Mouse (Mus musculus) CD4-positive, CD25-positive, alpha-beta regulatory T cell, adult 4 months (primary cell): ENCODE data around the gene Zbtb26. TPM values are rescaled to one million over a fixed set of nuclear protein-coding genes. Genes with fewer than 3 reads are reported as not detected.

ENCODE experiments used
- ATAC-seq: one replicate; pipeline ENCODE4 v1.8.0; 2017
- polyA plus RNA-seq, 2 experiments: library from polyadenylated mRNA; unstranded; fragments of 100-300 nt; shearing (Covaris generic); gene quantifications; one replicate each; pipeline ENCODE4 v1.2.1; 2017

Gene Zbtb26
- 1 to 10 TPM; 4.1 to 4.3 TPM for polyA plus RNA-seq

- peak; percentile 97 for ATAC-seq
Measured at GRCm38 (mm10) chr2:37442611-37443591, at the start of gene Zbtb26, which contains the start of the genes Zbtb6 and Rabgap1. TSS of gene Zbtb26 (minus strand) at chr2:37443135. TSS of gene Zbtb6 (minus strand) at chr2:37443171. TSS of gene Rabgap1 (plus strand) at chr2:37443279.

DNA sequence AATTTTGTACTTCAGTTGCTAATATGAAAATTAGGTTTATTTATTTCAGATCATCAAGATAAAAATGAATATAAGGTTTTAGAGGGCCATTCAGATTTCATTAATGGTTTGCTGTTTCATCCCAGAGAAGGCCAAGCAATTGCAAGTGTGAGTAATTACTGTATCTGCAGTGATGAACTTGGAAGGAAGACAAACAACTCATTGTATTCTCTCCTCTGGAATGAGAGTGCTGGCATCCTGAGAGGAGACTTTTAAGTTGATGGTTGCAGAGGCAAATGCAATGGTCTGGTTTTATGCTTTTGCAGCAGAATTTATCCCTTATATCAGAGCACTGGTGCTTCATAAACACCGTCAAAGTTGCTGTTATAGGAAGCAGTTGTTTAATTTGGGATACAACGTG is 46.0 kb upstream of the Zbtb26 start:
- no peak for ATAC-seq

DNA sequence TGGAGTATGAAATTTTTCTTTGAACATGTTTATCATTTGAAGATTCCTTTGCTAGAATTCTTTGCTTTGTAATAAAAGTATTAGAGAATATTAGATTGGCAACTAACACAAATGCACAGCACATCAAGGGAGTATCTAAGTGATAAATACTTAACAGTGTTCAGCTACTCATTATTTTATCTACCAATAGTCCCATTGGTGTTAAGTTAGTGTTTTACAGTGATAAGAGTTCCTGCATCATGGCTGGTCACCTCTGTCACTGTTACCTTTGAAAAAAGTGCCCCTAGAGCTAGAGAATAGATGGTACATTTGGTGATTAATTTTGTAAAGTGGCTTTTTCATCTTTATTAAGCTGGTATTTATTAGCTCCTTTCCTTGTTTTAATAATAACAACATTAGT is 43.5 kb upstream of the Zbtb26 start:
- ATAC-seq: no peak

DNA sequence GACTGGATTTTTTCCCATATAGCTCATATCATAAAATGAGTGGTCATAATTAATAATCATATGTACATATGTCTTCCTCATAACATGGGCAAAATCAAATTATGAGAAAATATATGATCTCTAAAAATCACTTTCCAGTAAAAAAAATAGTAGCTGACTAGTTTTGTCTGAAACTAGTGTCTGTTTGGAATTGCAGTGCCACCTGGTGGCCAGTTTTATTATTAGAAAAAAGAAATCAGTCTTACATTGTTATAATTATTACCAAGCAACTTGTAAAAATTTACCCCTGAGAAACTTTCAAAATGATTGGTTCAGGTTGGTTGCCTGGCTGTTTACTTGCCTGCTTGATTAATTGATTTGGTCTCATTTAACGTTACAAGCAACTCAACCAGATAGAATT is 42.4 kb upstream of the Zbtb26 start:
- peak; percentile 71 for ATAC-seq

- no peak for ATAC-seq
Measured at GRCm38 (mm10) chr2:37484165-37484564, 41.2 kb upstream of the Zbtb26 start.

GRCm38 (mm10) chr2:37480039-37480438 is 37.1 kb upstream of the Zbtb26 start:
- no peak for ATAC-seq

DNA sequence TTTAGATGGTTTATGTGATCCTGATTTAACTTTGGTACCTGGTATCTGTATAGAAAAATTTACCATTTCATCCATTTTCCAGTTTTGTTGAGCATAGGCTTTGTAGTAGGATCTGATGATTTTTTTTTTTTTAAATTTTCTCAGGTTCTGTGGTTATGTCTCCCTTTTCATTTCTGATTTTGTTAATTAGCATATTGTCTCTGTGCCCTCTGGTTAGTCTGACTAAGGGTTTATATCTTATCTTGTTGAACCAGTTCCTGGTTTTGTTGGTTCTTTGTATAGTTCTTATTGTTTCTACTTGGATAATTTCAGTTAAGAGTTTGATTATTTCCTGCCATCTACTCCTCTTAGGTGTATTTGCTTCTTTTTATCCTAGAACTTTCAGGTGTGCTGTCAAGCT is 36.6 kb upstream of the Zbtb26 start:
- ATAC-seq: no peak

DNA sequence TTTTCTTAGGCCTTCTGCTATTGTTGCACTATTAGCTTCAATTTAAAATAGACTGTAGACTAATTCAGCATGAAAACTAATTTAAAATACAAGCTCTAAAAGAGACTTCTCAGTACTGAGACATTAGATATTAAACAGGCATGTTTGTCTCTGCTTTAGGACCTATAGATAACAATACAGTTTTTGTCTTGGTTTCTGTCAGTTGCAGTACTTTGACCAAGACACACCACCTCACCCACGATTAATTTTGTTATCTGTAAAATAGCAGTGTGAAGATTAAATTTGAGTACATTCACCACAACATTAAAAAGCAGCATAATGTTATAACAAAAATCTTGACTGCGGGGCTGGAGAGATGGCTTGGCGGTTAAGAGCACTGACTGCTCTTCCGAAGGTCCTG is 23.3 kb upstream of the Zbtb26 start:
- ATAC-seq: no peak

DNA sequence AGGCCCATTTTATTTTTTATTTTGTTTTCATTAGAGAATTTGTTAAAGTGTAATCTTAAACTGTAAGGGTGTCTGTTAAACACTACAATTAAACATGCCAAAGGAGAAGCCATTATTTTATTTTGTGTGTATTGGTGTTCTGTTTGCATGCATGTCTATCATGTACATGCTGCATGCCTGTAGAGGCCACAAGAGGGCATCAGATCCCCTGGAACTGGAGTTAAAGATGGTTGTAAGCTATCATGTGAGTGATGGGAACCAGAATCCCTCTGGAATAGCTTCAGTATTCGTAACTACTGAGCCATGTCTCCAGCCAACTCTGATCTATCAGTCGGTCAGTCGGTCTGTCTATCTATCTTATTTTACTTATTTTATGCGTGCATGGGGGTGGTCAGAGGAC is 17.8 kb upstream of the Zbtb26 start:
- ATAC-seq: no peak

GRCm38 (mm10) chr2:37452376-37452760 is 9.4 kb upstream of the Zbtb26 start:
- ATAC-seq: no peak

DNA sequence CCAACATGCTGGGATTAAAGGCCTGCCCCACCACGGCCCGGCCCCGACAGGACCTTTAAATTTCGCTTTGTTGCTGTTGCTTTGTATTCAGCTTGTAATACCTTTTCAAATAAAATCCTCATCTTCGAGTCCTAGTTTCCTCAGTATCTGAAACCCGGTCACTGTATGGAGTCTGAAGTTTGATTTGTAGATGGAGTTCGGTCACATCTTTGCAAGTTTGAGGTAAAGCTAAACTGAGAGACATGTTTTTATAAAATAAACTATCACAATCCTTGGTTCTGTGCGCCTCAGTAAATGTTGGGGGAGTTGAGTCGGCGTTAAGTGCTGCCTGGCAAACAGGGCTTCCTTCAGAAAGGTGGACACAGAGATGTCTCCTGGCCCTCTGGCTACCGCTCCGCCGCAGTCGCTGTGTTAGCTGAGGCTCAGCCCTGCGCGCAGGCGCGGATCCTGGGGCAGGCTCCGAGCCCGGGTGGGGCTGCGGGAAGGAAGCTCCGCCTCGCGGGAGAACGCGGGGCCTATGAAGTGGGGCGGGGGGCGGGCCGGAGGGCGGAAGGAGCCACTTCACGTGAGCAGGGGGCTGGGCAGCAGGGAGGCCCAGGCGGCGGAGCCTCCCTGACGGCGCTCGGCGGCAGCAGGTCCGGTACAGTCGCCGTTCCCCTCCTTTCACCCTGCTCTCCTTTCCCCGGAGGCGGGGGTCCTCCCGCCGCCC is 8.9 kb upstream of the Zbtb26 start:
- ATAC-seq: peak; percentile 95

- ATAC-seq: no peak
Measured at GRCm38 (mm10) chr2:37431609-37432008, 11.3 kb downstream of the Zbtb26 start.

- ATAC-seq: peak; percentile 97
Measured at GRCm38 (mm10) chr2:37430593-37431464, 12.1 kb downstream of the Zbtb26 start.

DNA sequence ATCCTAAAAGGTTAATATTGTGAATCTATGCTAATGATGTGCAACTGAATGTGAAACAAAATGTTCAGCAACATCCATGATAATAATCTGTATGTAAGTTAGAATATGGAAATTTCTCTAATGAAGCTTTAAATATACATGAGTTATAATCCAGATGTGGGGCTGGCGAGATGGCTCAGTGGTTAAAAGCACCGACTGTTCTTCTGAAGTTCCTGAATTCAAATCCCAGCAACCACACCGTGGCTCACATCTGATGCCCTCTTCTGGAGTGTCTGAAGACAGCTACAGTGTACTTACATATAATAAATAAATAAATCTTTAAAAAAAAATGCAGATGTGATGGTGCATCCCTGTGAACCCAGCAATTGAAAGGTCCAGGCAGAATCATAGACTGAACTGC is 19.3 kb downstream of the Zbtb26 start:
- ATAC-seq: no peak

GRCm38 (mm10) chr2:37422306-37423304 is 20.3 kb downstream of the Zbtb26 start, which contains the start of gene Rc3h2:
TSS of gene Rc3h2 (minus strand) at chr2:37422903.
- ATAC-seq: peak; percentile 98

GRCm38 (mm10) chr2:37421903-37422302 is 21.0 kb downstream of the Zbtb26 start:
- ATAC-seq: no peak

GRCm38 (mm10) chr2:37395539-37395938 is 47.4 kb downstream of the Zbtb26 start:
- peak; percentile 43 for ATAC-seq

GRCm38 (mm10) chr2:37382921-37383320 is 60.0 kb downstream of the Zbtb26 start:
- ATAC-seq: no peak
